Mouse (Mus musculus) E14TG2a.4 (cell line): ENCODE data around the gene Usp17lc.

ENCODE experiments used
- CTCF ChIP-seq: conservative IDR thresholded peaks from 2 replicates; pipeline ENCODE4 v1.5.1; 2014; ENCODE audit warnings: low read length
- POU5F1 ChIP-seq: IDR thresholded peaks from 2 replicates; pipeline ENCODE4 v1.6.1; 2014; ENCODE audit warnings: low read length, borderline replicate concordance

GRCm38 (mm10) chr7:103460590-103460989 lies 45.7 kb downstream of the Usp17lc start:
- TF ChIP-seq CTCF (no peak), POU5F1 (no peak)
